Mouse (Mus musculus) embryonic stem cell, embryonic (primary cell): ENCODE data around the gene Tmem86a.

Source experiments
- CTCF ChIA-PET, 4 experiments: fragments of 300-600 bp in 2 of 4; fragments of 350-600 bp in 2 of 4; sonication (Branson Sonifier 250); formaldehyde crosslinking; loops; one replicate each; lab custom pipeline; 2022; ENCODE audit warnings: inconsistent platforms in 2 of 4; lab: Charles Lee
- POLR2A ChIA-PET, 4 experiments: fragments of 300-600 bp in 2 of 4; fragments of 350-600 bp in 2 of 4; sonication (Branson Sonifier 250); formaldehyde crosslinking; loops; one replicate each; lab custom pipeline; 2022; ENCODE audit warnings: antibody characterized with exemption in 4 of 4, inconsistent platforms in 1 of 4; lab: Charles Lee

The Tmem86a gene

GRCm38 (mm10) chr7:47050366-47050765 is at the start of gene Tmem86a:
Gene Tmem86a (plus strand): TSS chr7:47050601.
- ChIA-PET POLR2A (interaction anchor here in 3 of 4 experiments (0.5 to 1.8 kb wide), 6 partner anchors 23 to 1249 kb away, joined by 3 to 7 read pairs (median 4); partner anchors contain the start of genes Spty2d1 (in 1 of the 3) and Uevld (in 1 of the 3)), CTCF (interaction anchor here in 3 of 4 experiments (0.6 to 1.2 kb wide), 4 partner anchors 27 to 28 kb away, joined by 3 to 4 read pairs (median 3); no protein-coding TSS in a partner anchor)

GRCm38 (mm10) chr7:47000644-47000983 is 49.8 kb upstream of the Tmem86a start:
- POLR2A ChIA-PET, result no interaction called here
- CTCF ChIA-PET, result interaction anchor here in 1 of 4 experiments (1.0 kb wide), 1 partner anchor 15 kb away, joined by 5 read pairs; no protein-coding TSS in a partner anchor

GRCm38 (mm10) chr7:47001125-47001899 is 49.1 kb upstream of the Tmem86a start:
- CTCF ChIA-PET, result no interaction called here
- POLR2A ChIA-PET, result interaction anchor here in 1 of 4 experiments (1.3 kb wide), 1 partner anchor 156 kb away, joined by 3 read pairs; no protein-coding TSS in a partner anchor

GRCm38 (mm10) chr7:47001900-47002275 is 48.5 kb upstream of the Tmem86a start:
- CTCF ChIA-PET, result no interaction called here
- POLR2A ChIA-PET, result interaction anchor here in 2 of 4 experiments (0.6 to 1.3 kb wide), 2 partner anchors 14 to 156 kb away, joined by 3 read pairs; no protein-coding TSS in a partner anchor

- ChIA-PET POLR2A (interaction anchor here in 1 of 4 experiments (1.2 kb wide), 1 partner anchor 9 kb away, joined by 3 read pairs; no protein-coding TSS in a partner anchor), CTCF (interaction anchor here in 3 of 4 experiments (0.5 to 0.6 kb wide), 3 partner anchors 129 to 1986 kb away, joined by 3 to 4 read pairs (median 3); no protein-coding TSS in a partner anchor)
Measured at GRCm38 (mm10) chr7:47003411-47004115, 46.8 kb upstream of the Tmem86a start.

GRCm38 (mm10) chr7:47007109-47007780 is 43.2 kb upstream of the Tmem86a start:
- ChIA-PET CTCF (interaction anchor here in 2 of 4 experiments (0.7 to 1.6 kb wide), 6 partner anchors 8 to 144 kb away, joined by 3 to 5 read pairs (median 4); no protein-coding TSS in a partner anchor), POLR2A (interaction anchor here in 3 of 4 experiments (0.6 to 2.0 kb wide), 16 partner anchors 8 to 211 kb away, joined by 3 to 6 read pairs (median 3); partner anchors contain the start of genes Gtf2h1 (in 1 of the 3), Hps5 (in 1 of the 3), Tmem86a (in 1 of the 3) and Uevld (in 1 of the 3))

- POLR2A ChIA-PET, result interaction anchor here in 3 of 4 experiments (0.6 to 2.0 kb wide), 15 partner anchors 8 to 212 kb away, joined by 3 to 6 read pairs (median 3); partner anchors contain the start of genes Gtf2h1 (in 1 of the 3), Hps5 (in 1 of the 3), Tmem86a (in 1 of the 3) and Uevld (in 1 of the 3)
- CTCF ChIA-PET, result interaction anchor here in 2 of 4 experiments (0.7 to 1.6 kb wide), 6 partner anchors 8 to 143 kb away, joined by 3 to 5 read pairs (median 4); no protein-coding TSS in a partner anchor
Measured at GRCm38 (mm10) chr7:47007818-47008167, 42.6 kb upstream of the Tmem86a start.

GRCm38 (mm10) chr7:47008168-47008993 is 42.0 kb upstream of the Tmem86a start, which contains the start of gene Spty2d1:
Gene Spty2d1 (minus strand): TSS chr7:47008411.
- ChIA-PET POLR2A (interaction anchor here in 3 of 4 experiments (0.6 to 2.0 kb wide), 20 partner anchors 8 to 1463 kb away, joined by 3 to 6 read pairs (median 3); partner anchors contain the start of genes Uevld (in 2 of the 3), Gtf2h1 (in 1 of the 3), Hps5 (in 1 of the 3) and Tmem86a (in 1 of the 3)), CTCF (interaction anchor here in 2 of 4 experiments (0.8 to 1.4 kb wide), 5 partner anchors 9 to 142 kb away, joined by 3 to 5 read pairs (median 4); no protein-coding TSS in a partner anchor)

GRCm38 (mm10) chr7:47013131-47013767 is 37.2 kb upstream of the Tmem86a start:
- CTCF ChIA-PET, result no interaction called here
- POLR2A ChIA-PET, result no interaction called here

- CTCF ChIA-PET, result interaction anchor here in 3 of 4 experiments (1.0 to 1.5 kb wide), 12 partner anchors 15 to 150 kb away, joined by 3 to 8 read pairs (median 4); partner anchors contain the start of gene Ptpn5 (in 1 of the 3)
Measured at GRCm38 (mm10) chr7:47014564-47015389, 35.6 kb upstream of the Tmem86a start.

GRCm38 (mm10) chr7:47015390-47016065 is 34.9 kb upstream of the Tmem86a start:
- ChIA-PET CTCF (interaction anchor here in 3 of 4 experiments (0.7 to 1.5 kb wide), 17 partner anchors 16 to 894 kb away, joined by 3 to 8 read pairs (median 4); partner anchors contain the start of gene Ptpn5 (in 1 of the 3)), POLR2A (interaction anchor here in 2 of 4 experiments (0.8 to 1.2 kb wide), 4 partner anchors 8 to 57 kb away, joined by 3 to 6 read pairs (median 4); partner anchors contain the start of gene Uevld (in 2 of the 2))

More at GRCm38 (mm10) chr7:47014564-47015389, 35.6 kb upstream of the Tmem86a start:
- POLR2A ChIA-PET, result interaction anchor here in 1 of 4 experiments (1.2 kb wide), 1 partner anchor 56 kb away, joined by 4 read pairs; the partner anchor contains the start of gene Uevld

GRCm38 (mm10) chr7:47016602-47017001 is 33.8 kb upstream of the Tmem86a start:
- POLR2A ChIA-PET, result interaction anchor here in 2 of 4 experiments (0.6 to 1.3 kb wide), 4 partner anchors 9 to 477 kb away, joined by 3 to 5 read pairs (median 4); partner anchors contain the start of gene Spty2d1 (in 1 of the 2)

GRCm38 (mm10) chr7:47017146-47017545 is 33.3 kb upstream of the Tmem86a start:
- POLR2A ChIA-PET, result interaction anchor here in 2 of 4 experiments (0.6 to 1.3 kb wide), 3 partner anchors 9 to 477 kb away, joined by 3 to 4 read pairs (median 4); partner anchors contain the start of gene Spty2d1 (in 1 of the 2)
- CTCF ChIA-PET, result interaction anchor here in 2 of 4 experiments (0.6 to 1.0 kb wide), 2 partner anchors 61 to 91 kb away, joined by 3 to 4 read pairs; no protein-coding TSS in a partner anchor

More at GRCm38 (mm10) chr7:47016602-47017001, 33.8 kb upstream of the Tmem86a start:
- CTCF ChIA-PET, result interaction anchor here in 3 of 4 experiments (0.6 to 1.4 kb wide), 9 partner anchors 17 to 814 kb away, joined by 3 to 7 read pairs (median 4); no protein-coding TSS in a partner anchor

- ChIA-PET POLR2A (interaction anchor here in 1 of 4 experiments (1.1 kb wide), 1 partner anchor 11 kb away, joined by 3 read pairs; no protein-coding TSS in a partner anchor), CTCF (interaction anchor here in 2 of 4 experiments (1.0 to 1.9 kb wide), 4 partner anchors 58 to 127 kb away, joined by 3 to 9 read pairs (median 4); no protein-coding TSS in a partner anchor)
Measured at GRCm38 (mm10) chr7:47019641-47020040, 30.8 kb upstream of the Tmem86a start.
